Mouse (Mus musculus) hindbrain, embryonic 12.5 days (tissue): ENCODE results near the gene Dnajc6. TPM values are rescaled to one million over a fixed set of nuclear protein-coding genes. Genes with fewer than 3 reads are reported as not detected.

ENCODE experiments used
- ATAC-seq: fragments of 200-750 bp; cut with Nextera tagmentation; 2 replicates; pipeline ENCODE4 v1.8.0; 2017; ENCODE audit warnings: moderate TSS enrichment; ENCODE audit not compliant: low FRiP score
- H3K27ac ChIP-seq: fragments of 300-500 bp; sonication (generic); 2 replicates; pipeline ENCODE4 v1.5.1; 2016; ENCODE audit warnings: mild to moderate bottlenecking
- H3K27me3 ChIP-seq: fragments of 300-500 bp; sonication (generic); 2 replicates; pipeline ENCODE4 v1.6.1; 2016; ENCODE audit warnings: mild to moderate bottlenecking
- H3K36me3 ChIP-seq: fragments of 300-500 bp; sonication (generic); 2 replicates; pipeline ENCODE4 v1.6.1; 2016; ENCODE audit warnings: mild to moderate bottlenecking
- H3K4me1 ChIP-seq: fragments of 300-500 bp; sonication (generic); 2 replicates; pipeline ENCODE4 v1.6.1; 2016
- H3K4me2 ChIP-seq: fragments of 300-500 bp; sonication (generic); replicated peaks from 2 replicates; pipeline ENCODE4 v1.6.1; 2016; ENCODE audit warnings: mild to moderate bottlenecking
- H3K4me3 ChIP-seq: fragments of 300-500 bp; sonication (generic); 2 replicates; pipeline ENCODE4 v1.5.1; 2016; ENCODE audit warnings: mild to moderate bottlenecking
- H3K9ac ChIP-seq: fragments of 300-500 bp; sonication (generic); 2 replicates; pipeline ENCODE4 v1.6.1; 2016; ENCODE audit warnings: mild to moderate bottlenecking, moderate library complexity
- H3K9me3 ChIP-seq: fragments of 300-500 bp; sonication (generic); replicated peaks from 2 replicates; pipeline ENCODE4 v1.6.1; 2016; ENCODE audit warnings: mild to moderate bottlenecking
- WGBS: fragments of 180-500 bp; shearing (Covaris S2); methylation state at CpG from one replicate; pipeline ENCODE4 v1.1.7; 2016; 5-methylcytosine and 5-hydroxymethylcytosine counted together
- polyA plus RNA-seq: library from polyadenylated mRNA; unstranded; fragments of >200 nt; fragmentation: Nextera tagmentation; extraction: Ambion mirVana; gene quantifications from 2 replicates; pipeline ENCODE4 v1.2.1, GENCODE M21; 2016

Gene Dnajc6
- polyA plus RNA-seq, 1 experiment from 2014 or later = 15.3 TPM

GRCm38 (mm10) chr4:101654788-101655414, 158.5 kb downstream of the Dnajc6 start:
- whole genome bisulfite sequencing = 83% methylated on average over 4 of the region's 4 CpGs
- H3K27me3 ChIP-seq = no peaks in the 10 kb centered on the region
- no peak overlapping the region for H3K27ac ChIP-seq
- H3K4me1 ChIP-seq = 0 out of 2 replicates have a peak, but pooled peaks cover 3% of the 10 kb centered on the region
- H3K4me2 ChIP-seq = no peak overlapping the region
- no peaks in the 10 kb centered on the region for H3K9me3 ChIP-seq
- peaks cover 18% of the 10 kb centered on the region for H3K36me3 ChIP-seq
- ATAC-seq = no peak
- H3K4me3 ChIP-seq = no peak overlapping the region
- no peak overlapping the region for H3K9ac ChIP-seq

DNA sequence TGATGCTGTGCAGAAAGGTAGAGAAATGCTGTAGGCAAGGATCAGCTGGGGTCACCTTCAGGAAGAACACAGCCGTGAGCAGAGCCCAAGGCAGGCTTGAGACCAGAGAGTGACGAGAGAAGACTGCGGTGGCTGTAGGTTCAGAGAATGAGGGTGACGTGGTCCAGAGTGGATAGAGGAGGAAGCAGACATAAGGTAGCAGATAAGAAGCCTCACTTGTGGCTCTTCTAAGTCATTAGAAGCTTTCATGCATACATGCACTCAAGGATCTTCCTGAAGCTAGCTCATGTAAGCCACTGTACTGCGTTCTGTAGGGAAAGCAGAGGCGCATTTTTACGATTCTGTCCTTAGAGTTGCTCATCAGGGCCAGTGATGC, 159.0 kb downstream of the Dnajc6 start:
- H3K4me3 ChIP-seq = no peak overlapping the region
- no peaks in the 10 kb centered on the region for H3K27me3 ChIP-seq
- H3K9ac ChIP-seq = no peak overlapping the region
- no peak overlapping the region for H3K27ac ChIP-seq
- no peak overlapping the region for H3K4me2 ChIP-seq
- WGBS = 92% methylated on average over 7 of the region's 7 CpGs
- 0 out of 2 replicates have a peak, but pooled peaks cover 3% of the 10 kb centered on the region for H3K4me1 ChIP-seq
- no peak for ATAC-seq
- peaks cover 19% of the 10 kb centered on the region for H3K36me3 ChIP-seq
- no peaks in the 10 kb centered on the region for H3K9me3 ChIP-seq

- Histone ChIP-seq H3K27ac (no peak overlapping the region), H3K4me1 (0 out of 2 replicates have a peak, but pooled peaks cover 3% of the 10 kb centered on the region), H3K4me2 (no peak overlapping the region), H3K9ac (no peak overlapping the region), H3K36me3 (peaks cover 24% of the 10 kb centered on the region), H3K27me3 (no peaks in the 10 kb centered on the region), H3K4me3 (no peak overlapping the region), H3K9me3 (no peaks in the 10 kb centered on the region)
- no peak for ATAC-seq
- 84% methylated on average over 15 of the region's 15 CpGs for WGBS
These were observed 159.6 kb downstream of the Dnajc6 start for GRCm38 (mm10) chr4:101656056-101656455.

DNA sequence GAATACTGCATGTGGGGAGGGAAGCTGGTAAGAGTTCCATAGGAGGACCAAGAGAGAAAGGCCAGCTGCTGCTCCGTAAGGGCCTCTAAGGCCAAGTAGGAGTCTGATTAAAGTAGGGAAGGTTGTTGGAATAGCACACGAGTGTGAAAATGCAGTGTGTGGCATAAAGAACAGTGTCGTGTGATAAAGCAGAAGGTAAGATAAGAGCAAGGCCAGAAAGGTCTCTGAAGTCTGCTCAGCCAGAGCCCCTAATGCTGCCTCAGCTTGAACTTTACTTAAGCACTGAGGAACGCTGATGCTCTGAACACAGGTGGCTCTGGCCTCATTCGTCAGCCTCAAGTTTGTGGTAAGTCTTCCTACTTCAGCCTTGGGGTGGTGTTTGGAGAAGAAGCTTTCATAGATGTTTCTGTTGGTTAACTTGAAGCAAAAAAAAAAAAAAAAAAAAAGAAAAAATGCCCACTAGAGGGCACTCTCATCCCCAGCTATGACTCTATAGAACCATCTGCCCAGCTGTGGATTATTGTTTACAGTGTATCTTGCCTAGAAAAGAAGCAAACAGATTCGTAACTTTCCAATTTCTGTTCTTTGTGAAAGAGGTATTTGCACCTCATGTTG, 160.6 kb downstream of the Dnajc6 start:
- no peak overlapping the region for H3K27ac ChIP-seq
- no peak overlapping the region for H3K9ac ChIP-seq
- H3K36me3 ChIP-seq = peaks cover 31% of the 10 kb centered on the region
- H3K4me3 ChIP-seq = no peak overlapping the region
- H3K4me2 ChIP-seq = no peak overlapping the region
- H3K4me1 ChIP-seq = 0 out of 2 replicates have a peak, but pooled peaks cover 3% of the 10 kb centered on the region
- no peak for ATAC-seq
- WGBS = 54% methylated on average over 6 of the region's 6 CpGs
- H3K9me3 ChIP-seq = no peaks in the 10 kb centered on the region
- no peaks in the 10 kb centered on the region for H3K27me3 ChIP-seq

DNA sequence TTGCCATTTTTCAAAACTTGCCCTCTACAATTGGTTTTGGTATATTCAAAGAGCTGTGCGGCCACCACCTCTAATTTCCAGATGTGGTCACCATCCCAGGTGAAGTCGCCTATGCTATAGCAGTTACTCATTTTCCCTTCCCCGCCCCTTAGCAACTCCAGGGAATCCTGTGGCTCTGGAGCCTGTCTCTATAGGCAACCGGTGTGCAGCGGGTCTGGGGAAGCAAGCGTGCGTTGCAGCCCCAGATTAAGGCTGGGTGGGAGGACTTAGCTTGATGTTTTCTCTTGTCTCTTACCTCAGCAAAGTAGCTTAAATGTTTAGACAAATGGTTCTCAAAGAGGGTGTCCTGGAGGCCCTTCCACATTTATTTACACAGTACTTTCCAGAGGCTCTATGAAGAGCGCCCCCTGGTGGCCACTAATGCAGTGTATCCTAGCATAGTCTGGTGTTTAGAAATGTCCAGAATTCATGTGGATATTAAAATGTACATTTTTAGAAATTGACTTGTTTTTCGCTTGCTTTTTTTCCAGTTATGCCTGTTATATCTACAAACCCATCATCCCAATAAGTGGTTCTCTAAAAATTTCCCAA, 167.8 kb downstream of the Dnajc6 start:
- WGBS = 69% methylated on average over 9 of the region's 9 CpGs
- ATAC-seq = no peak
- no peaks in the 10 kb centered on the region for H3K4me1 ChIP-seq
- H3K36me3 ChIP-seq = peaks cover 26% of the 10 kb centered on the region
- H3K9me3 ChIP-seq = 0 out of 2 replicates have a peak, but pooled peaks cover 4% of the 10 kb centered on the region
- no peak overlapping the region for H3K4me2 ChIP-seq
- H3K27me3 ChIP-seq = no peaks in the 10 kb centered on the region
- no peak overlapping the region for H3K9ac ChIP-seq
- H3K4me3 ChIP-seq = no peak overlapping the region
- H3K27ac ChIP-seq = no peak overlapping the region

- no peaks in the 10 kb centered on the region for H3K4me1 ChIP-seq
- no peak overlapping the region for H3K4me2 ChIP-seq
- ATAC-seq = no peak
- H3K4me3 ChIP-seq = no peak overlapping the region
- WGBS = 93% methylated on average over 4 of the region's 4 CpGs
- H3K9ac ChIP-seq = no peak overlapping the region
- 0 out of 2 replicates have a peak, but pooled peaks cover 4% of the 10 kb centered on the region for H3K9me3 ChIP-seq
- no peak overlapping the region for H3K27ac ChIP-seq
- no peaks in the 10 kb centered on the region for H3K27me3 ChIP-seq
- peaks cover 22% of the 10 kb centered on the region for H3K36me3 ChIP-seq
These were observed 168.3 kb downstream of the Dnajc6 start for GRCm38 (mm10) chr4:101664766-101665165.

GRCm38 (mm10) chr4:101669161-101669560, 172.7 kb downstream of the Dnajc6 start:
- no peak overlapping the region for H3K9ac ChIP-seq
- H3K27me3 ChIP-seq = no peaks in the 10 kb centered on the region
- no peaks in the 10 kb centered on the region for H3K36me3 ChIP-seq
- H3K4me2 ChIP-seq = no peak overlapping the region
- 0 out of 2 replicates have a peak, but pooled peaks cover 4% of the 10 kb centered on the region for H3K9me3 ChIP-seq
- H3K27ac ChIP-seq = no peak overlapping the region
- no peaks in the 10 kb centered on the region for H3K4me1 ChIP-seq
- ATAC-seq = no peak
- WGBS = 71% methylated on average over 5 of the region's 5 CpGs
- H3K4me3 ChIP-seq = no peak overlapping the region

DNA sequence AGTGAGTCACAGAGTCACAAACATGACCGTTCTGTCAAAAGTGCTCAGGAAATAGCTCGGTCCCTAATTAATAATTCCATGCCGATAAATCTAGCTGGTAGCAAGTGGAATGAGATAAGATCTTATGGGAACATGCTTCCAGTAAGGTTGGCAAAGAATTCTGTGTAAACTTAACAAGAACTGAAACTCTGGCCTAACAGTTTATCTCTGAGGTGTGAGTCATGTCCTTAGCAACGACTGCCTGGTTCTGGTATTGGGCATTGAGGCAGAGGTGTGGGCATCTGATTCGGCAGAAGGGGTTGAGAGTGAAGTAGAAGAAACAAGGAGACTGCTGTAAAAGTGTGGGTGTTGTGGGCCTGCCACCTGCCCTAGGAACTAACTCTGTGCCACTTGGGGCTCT, 173.4 kb downstream of the Dnajc6 start:
- H3K9ac ChIP-seq = no peak overlapping the region
- no peaks in the 10 kb centered on the region for H3K27me3 ChIP-seq
- H3K4me1 ChIP-seq = no peaks in the 10 kb centered on the region
- 0 out of 2 replicates have a peak, but pooled peaks cover 4% of the 10 kb centered on the region for H3K9me3 ChIP-seq
- no peaks in the 10 kb centered on the region for H3K36me3 ChIP-seq
- no peak overlapping the region for H3K4me3 ChIP-seq
- no peak overlapping the region for H3K4me2 ChIP-seq
- no peak overlapping the region for H3K27ac ChIP-seq
- no peak for ATAC-seq
- 86% methylated on average over 5 of the region's 5 CpGs for WGBS

GRCm38 (mm10) chr4:101674790-101675189, 178.3 kb downstream of the Dnajc6 start:
- ATAC-seq = no peak
- Histone ChIP-seq H3K4me2 (no peak overlapping the region), H3K36me3 (no peaks in the 10 kb centered on the region), H3K27me3 (no peaks in the 10 kb centered on the region), H3K27ac (no peak overlapping the region), H3K9me3 (no peaks in the 10 kb centered on the region), H3K9ac (no peak overlapping the region), H3K4me3 (no peak overlapping the region), H3K4me1 (no peaks in the 10 kb centered on the region)
- WGBS = 80% methylated on average over 5 of the region's 5 CpGs

- no peaks in the 10 kb centered on the region for H3K4me1 ChIP-seq
- no peak overlapping the region for H3K9ac ChIP-seq
- no peak overlapping the region for H3K27ac ChIP-seq
- H3K4me2 ChIP-seq = no peak overlapping the region
- H3K27me3 ChIP-seq = no peaks in the 10 kb centered on the region
- no peak for ATAC-seq
- no peak overlapping the region for H3K4me3 ChIP-seq
- H3K36me3 ChIP-seq = no peaks in the 10 kb centered on the region
- 78% methylated on average over 4 of the region's 4 CpGs for WGBS
- H3K9me3 ChIP-seq = no peaks in the 10 kb centered on the region
These were observed 179.3 kb downstream of the Dnajc6 start for GRCm38 (mm10) chr4:101675726-101676125.

DNA sequence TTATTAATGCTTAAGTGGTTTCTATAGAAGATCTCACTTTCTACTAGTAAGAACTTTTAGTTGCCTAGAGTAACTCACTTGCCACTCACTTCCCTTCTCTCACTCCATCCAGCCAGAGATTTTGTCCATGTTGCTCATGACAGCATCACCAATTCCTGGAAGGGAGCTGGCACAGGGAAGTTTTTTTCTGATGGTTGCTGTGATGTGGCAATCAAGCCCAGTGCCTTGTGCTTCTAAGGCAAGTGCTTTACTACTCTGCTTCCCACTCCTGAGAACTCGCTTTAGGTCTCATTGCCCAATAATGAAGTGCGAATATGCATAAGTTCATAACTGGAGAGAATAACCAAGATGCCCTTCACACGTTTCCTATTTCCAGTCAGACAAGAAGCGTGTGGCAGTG, 186.2 kb downstream of the Dnajc6 start:
- H3K9me3 ChIP-seq = no peaks in the 10 kb centered on the region
- no peaks in the 10 kb centered on the region for H3K36me3 ChIP-seq
- WGBS = 92% methylated on average over 4 of the region's 4 CpGs
- H3K4me1 ChIP-seq = no peaks in the 10 kb centered on the region
- H3K27ac ChIP-seq = no peak overlapping the region
- ATAC-seq = no peak
- H3K4me2 ChIP-seq = no peak overlapping the region
- no peak overlapping the region for H3K9ac ChIP-seq
- H3K27me3 ChIP-seq = no peaks in the 10 kb centered on the region
- H3K4me3 ChIP-seq = no peak overlapping the region

GRCm38 (mm10) chr4:101683086-101683485, 186.6 kb downstream of the Dnajc6 start:
- Histone ChIP-seq H3K27me3 (no peaks in the 10 kb centered on the region), H3K27ac (no peak overlapping the region), H3K4me1 (no peaks in the 10 kb centered on the region), H3K9me3 (no peaks in the 10 kb centered on the region), H3K9ac (no peak overlapping the region), H3K36me3 (no peaks in the 10 kb centered on the region), H3K4me3 (no peak overlapping the region), H3K4me2 (no peak overlapping the region)
- no peak for ATAC-seq
- 87% methylated on average over 3 of the region's 3 CpGs for WGBS
